ENCODE assay signal across 18 mouse cellular contexts in genomic region chr11:75261016-75261415, GRCm38 (mm10).
DNase-seq lines count a peak whose midpoint lies in the region; ATAC-seq and TF ChIP-seq lines count a peak whose summit lies in the region.
"Had no signal": no experiment of that assay in that cellular context is flagged by ENCODE, and none has a peak within 500 bp of the region (broad histone marks: within the 10 kb centered on the region; RNA-seq: fewer than 3 reads in every experiment).

No protein-coding gene starts in this region.

- WGBS in heart, embryonic 14.5 days = 83% methylated on average over 2 of the region's 2 CpGs
- WGBS in embryonic facial prominence, embryonic 10.5 days = 95% methylated on average over 2 of the region's 2 CpGs

- H3K36me3 ChIP-seq in heart, embryonic 14.5 days (ENCODE audit: control insufficient read depth, insufficient read depth, low read length) = peaks cover 7% of the 10 kb centered on the region
- H3K36me3 ChIP-seq in embryonic facial prominence, embryonic 10.5 days (replicated peaks) = no peaks in the 10 kb centered on the region
- H3K36me3 ChIP-seq: limb, embryonic 13.5 days; liver, embryonic 15.5 days had no signal

- no peak overlapping the region for H3K27ac ChIP-seq in heart, embryonic 14.5 days (replicated peaks in 1 of 2; ENCODE audit: control insufficient read depth in 1 of 2, insufficient read depth in 1 of 2, low read depth in 2 of 2, low read length in 2 of 2)
- peak overlapping the region; percentile 76 for H3K27ac ChIP-seq in left cerebral cortex, adult 2 months
- peak overlapping the region; percentile 12; the same call in 1 of the 2 replicates for H3K27ac ChIP-seq in embryonic facial prominence, embryonic 10.5 days (replicated peaks)
- H3K27ac ChIP-seq: limb, embryonic 13.5 days; liver, embryonic 15.5 days had no signal

- H3K4me2 ChIP-seq in heart, embryonic 14.5 days (ENCODE audit: low read length) = no peak overlapping the region
- H3K4me2 ChIP-seq: limb, embryonic 13.5 days; liver, embryonic 15.5 days had no signal

- peaks cover 24 to 36% of the 10 kb centered on the region in 2 experiments for H3K4me1 ChIP-seq in heart, embryonic 14.5 days (ENCODE audit: control insufficient read depth in 2 of 2, insufficient read depth in 2 of 2, low read length in 2 of 2)
- peaks cover 66% of the 10 kb centered on the region for H3K4me1 ChIP-seq in embryonic facial prominence, embryonic 10.5 days

- H3K4me3 ChIP-seq in heart, embryonic 14.5 days (ENCODE audit: control insufficient read depth in 1 of 2, insufficient read depth in 1 of 2, low read depth in 1 of 2, low read length in 2 of 2) = no peak overlapping the region
- H3K4me3 ChIP-seq in left cerebral cortex, adult 2 months = no peak overlapping the region
- H3K4me3 ChIP-seq in embryonic facial prominence, embryonic 10.5 days = no peak overlapping the region
- H3K4me3 ChIP-seq: limb, embryonic 13.5 days; liver, embryonic 15.5 days; myocyte had no signal

- peak overlapping the region; percentile 11; the same call in 1 of the 2 replicates for H3K9ac ChIP-seq in heart, embryonic 14.5 days (ENCODE audit: low read length)
- H3K9ac ChIP-seq: liver, embryonic 15.5 days had no signal

- DNase-seq in heart, postnatal 10 days = no peak
- no peak for DNase-seq in left cerebral cortex, adult 2 months (ENCODE audit: extremely low spot score in 1 of 2, low spot score in 2 of 2)
- no peak for DNase-seq in left cerebral cortex, adult 9 months (ENCODE audit: low spot score in 2 of 2)
- DNase-seq in adrenal gland, postnatal 10 days = peak; percentile 73
- DNase-seq in embryonic facial prominence, embryonic 10.5 days (ENCODE audit: low spot score) = no peak
- DNase-seq in layer of hippocampus, adult 9-11 months = no peak
- DNase-seq: kidney, adult 8-10 months; kidney, postnatal 25 days; midbrain, embryonic 14.5 days; right cerebral cortex, postnatal 14 days; spleen, adult 18-20 months; thymus, adult 2 months had no signal

- no peaks in the 10 kb centered on the region for H3K9me3 ChIP-seq in heart, embryonic 14.5 days (ENCODE audit: control insufficient read depth, low read length)
- no peaks in the 10 kb centered on the region for H3K9me3 ChIP-seq in embryonic facial prominence, embryonic 10.5 days
- H3K9me3 ChIP-seq: limb, embryonic 13.5 days; liver, embryonic 15.5 days had no signal

- H3K27me3 ChIP-seq in heart, embryonic 14.5 days (ENCODE audit: control insufficient read depth, insufficient read depth, low read length) = no peaks in the 10 kb centered on the region
- H3K27me3 ChIP-seq in embryonic facial prominence, embryonic 10.5 days (replicated peaks; ENCODE audit: low read depth, poor library complexity, severe bottlenecking) = peaks cover 26% of the 10 kb centered on the region
- H3K27me3 ChIP-seq: liver, embryonic 15.5 days had no signal

- intact Hi-C loops in heart, postnatal 10 days (cut with DNase I) = no loop called here
- intact Hi-C loops in left cerebral cortex, adult 2 months (cut with DNase I) = no loop called here

- ATAC-seq in heart, embryonic 14.5 days (ENCODE audit: insufficient number of reproducible peaks, insufficient read depth, low FRiP score, low read depth) = no peak
- ATAC-seq: forebrain, embryonic 16.5 days; inflammation-experienced regulatory T-cells, adult 6 months had no signal

- no peak for TF ChIP-seq CTCF in left cerebral cortex, adult 2 months (IDR thresholded peaks at IDR 0.05)

Comparison
In these comparisons a context has a peak if more than half of its experiments do, and no peak if none do; other contexts are left out.
1. H3K27ac ChIP-seq: peak in left cerebral cortex, adult 2 months (single experiment) and embryonic facial prominence, embryonic 10.5 days (single experiment); none in heart, embryonic 14.5 days (0 of 2).